Mouse (Mus musculus): ENCODE measurements around the gene Naxd.

DNA sequence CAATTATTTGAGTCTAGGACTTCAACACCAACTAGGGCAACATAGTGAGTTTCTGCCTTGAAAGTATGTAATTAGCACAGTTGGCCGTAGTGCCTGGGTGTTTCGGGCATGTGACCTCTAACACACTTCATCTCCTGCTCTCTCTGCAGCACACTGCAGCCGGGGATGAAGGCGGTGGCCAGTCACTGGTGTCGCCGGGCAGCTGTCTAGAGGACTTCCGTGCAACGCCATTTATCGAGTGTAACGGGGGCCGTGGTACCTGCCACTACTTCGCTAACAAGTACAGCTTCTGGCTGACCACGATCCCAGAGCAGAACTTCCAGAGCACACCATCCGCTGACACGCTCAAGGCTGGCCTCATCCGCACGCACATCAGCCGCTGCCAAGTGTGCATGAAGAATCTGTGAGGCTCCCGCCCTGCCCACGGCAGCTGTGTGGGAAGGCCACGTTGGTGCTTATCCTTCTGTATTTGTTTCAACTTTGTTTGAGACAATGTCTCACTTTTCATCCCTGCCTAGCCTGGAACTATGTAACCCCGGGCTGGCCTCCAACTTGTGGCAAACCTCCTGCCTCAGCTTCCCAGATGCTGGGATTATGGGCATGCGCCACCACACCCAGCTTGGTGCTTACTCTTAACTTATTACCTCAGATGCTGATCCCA lies 49.3 kb upstream of the Naxd start:
- no peak for TF ChIP-seq CTCF (IDR thresholded peaks at IDR 0.05; ENCODE audit: low read depth)
- no peak for TF ChIP-seq EP300 (IDR thresholded peaks at IDR 0.05; ENCODE audit: low read depth)

All from heart, postnatal 0 days (tissue).